Mouse (Mus musculus) left cerebral cortex, adult 11 months (tissue): ENCODE data around the gene Ptdss2.

ENCODE experiments used
- DNase-seq: peaks from one replicate; pipeline ENCODE4 v3.0.0; 2022; ENCODE audit warnings: low spot score

The Ptdss2 gene

DNA sequence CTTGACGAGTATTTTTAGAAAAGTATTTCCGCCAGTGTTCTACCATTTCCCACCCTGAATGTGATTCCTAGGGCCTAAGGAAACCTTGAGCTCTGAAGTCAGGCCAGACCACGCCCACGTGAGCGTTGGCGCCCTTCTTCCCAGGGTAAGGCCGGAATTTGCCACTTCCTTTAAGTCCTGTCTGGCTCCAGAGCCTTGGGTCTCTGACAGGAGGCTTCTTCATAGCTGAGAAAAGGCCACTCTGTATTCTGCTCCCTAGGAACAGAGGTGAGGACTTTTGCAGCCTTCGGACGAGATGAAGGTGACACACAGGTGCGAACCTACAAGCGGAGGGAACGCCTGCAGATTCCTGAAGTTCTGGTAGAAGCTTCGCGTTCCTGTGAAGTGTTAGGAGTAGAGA lies at the start of gene Ptdss2:
TSS of gene Ptdss2 (plus strand) at position 138 of the 400 bp plus-strand sequence.
- DNase-seq = no peak

DNA sequence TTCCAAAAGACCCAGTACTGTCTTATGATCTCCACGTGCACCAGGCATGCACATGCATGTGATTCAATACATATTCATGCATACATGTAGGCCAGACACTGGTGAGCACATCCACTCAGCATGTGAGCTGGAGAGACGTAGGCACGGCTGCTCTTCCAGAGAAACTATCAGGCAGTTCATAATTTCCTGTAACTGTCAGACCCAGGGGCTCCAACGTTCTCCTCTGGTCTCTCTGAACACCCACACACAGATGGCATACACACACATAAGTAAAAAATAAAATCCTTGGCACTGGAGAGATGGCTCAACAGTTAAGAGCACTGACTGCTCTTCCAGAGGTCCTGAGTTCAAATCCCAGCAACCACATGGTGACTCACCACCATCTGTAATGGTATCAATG lies 48.4 kb upstream of the Ptdss2 start:
- no peak for DNase-seq

DNA sequence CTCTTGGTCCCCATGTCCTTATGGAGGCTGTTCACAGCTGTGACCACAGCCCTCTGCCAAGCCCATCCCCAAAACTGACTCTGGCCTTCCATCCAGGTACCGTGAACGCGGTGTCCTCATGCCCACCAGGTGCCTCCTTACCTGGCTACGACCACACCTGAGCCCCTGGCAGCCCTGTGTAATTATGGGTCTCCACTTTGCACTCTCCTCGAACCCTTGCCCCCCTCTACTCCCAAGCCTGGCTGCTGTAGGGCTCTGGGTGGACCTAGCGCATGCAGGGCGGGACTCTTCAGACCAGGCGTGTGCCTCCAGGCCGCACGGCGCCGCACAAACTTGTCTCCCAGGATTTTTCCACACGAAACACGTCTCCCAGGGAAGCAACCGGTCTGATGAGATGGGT lies 44.3 kb upstream of the Ptdss2 start, which contains the start of gene Pkp3:
TSS of gene Pkp3 (plus strand) at position 378 of the 400 bp plus-strand sequence.
- no peak for DNase-seq

DNA sequence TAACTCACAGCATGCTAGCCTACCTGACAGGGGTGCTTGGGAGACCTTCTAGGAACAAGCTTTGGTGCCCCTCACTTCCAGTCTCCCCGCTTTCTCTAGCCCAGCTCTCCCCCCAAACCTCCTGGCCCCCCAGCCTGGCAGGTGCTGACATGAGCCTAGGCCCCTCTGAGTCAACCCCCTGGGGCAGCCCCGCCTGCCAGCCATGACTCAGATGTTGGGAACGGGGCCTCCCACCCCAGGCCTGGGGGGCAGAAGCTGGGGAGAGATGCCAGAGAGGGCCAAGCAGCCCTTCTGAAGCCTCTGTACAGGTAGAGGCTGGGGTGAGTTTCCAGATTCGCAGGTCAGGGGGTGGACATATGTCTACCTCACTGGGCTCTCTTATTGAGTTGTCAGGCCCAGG lies 43.3 kb upstream of the Ptdss2 start:
- no peak for DNase-seq

DNA sequence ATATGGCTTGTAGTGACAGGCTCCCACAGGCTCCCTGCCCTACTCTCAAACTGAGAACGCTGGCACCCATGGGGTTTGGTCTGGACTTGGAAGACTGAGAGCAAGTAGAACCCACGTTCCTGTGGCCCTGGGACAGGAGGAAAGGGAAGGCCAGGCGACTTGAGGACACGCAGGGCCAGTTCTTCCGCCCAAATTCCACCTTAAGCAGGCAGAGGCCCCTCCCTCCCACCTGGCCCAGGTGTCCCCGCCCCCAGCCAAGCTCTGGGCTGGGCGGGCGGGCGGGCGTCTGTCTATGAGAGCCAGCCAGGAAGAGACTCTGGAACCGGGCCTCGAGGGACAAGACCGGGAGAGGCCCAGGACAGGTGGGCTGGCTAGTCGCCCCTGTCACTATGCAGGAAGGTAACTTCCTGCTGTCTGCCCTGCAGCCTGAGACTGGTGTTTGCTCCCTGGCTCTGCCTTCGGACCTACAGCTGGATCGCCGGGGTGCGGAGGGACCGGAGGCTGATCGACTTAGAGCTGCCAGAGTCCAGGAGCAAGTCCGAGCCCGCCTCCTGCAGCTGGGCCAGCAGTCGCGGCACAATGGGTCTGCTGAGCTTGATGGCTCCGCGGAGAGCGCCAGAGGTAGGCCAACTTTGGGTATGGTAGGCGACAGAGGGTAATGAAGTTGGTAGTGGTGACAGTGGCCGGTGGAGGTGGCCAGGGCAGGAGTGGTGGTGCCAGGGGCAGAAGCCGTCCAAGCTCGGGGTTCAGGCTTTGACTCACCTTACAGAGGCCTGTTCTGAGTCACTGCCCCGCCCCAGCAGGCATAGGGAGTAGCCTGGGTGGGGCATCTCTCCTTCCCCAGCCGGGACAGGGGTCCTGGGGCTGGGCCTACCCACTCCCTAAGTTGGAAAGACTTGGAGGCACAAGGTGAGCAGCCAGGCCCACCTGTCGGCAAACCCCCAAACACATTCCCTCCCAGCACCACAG lies 42.4 kb upstream of the Ptdss2 start:
- DNase-seq = no peak

DNA sequence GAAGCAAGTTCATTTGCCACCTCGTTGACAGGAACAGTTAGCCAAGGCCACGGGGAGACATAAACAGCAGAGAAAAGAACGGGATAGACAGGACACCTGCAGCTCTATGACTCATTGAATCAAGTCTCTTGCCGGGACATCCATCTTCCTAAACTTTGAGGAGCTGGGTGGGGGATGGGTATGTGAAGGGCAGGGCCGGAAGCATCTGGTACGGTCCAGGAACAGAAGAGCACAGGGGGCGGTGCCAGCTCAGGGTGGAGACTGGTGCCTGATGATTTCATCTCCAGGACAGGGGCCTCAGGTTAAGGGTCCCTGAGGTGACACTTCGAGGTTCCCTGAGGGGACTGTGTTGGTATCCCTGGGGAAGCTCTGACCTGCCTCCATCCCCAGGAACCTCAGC lies 34.3 kb upstream of the Ptdss2 start:
- no peak for DNase-seq

DNA sequence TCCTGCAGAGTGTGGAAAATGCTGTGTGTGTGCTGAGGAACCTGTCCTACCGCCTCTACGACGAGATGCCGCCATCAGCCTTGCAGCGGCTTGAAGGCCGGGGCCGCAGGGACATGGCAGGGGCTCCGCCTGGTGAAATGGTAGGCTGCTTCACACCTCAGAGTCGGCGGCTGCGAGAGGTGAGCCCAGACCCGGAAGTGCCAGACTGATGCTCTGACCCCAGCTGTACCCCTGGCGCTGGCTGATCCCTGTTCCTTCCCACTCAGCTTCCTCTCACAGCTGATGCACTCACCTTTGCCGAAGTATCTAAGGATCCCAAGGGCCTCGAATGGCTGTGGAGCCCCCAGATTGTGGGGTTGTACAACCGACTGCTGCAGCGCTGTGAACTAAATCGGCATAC lies 33.7 kb upstream of the Ptdss2 start:
- DNase-seq = no peak

DNA sequence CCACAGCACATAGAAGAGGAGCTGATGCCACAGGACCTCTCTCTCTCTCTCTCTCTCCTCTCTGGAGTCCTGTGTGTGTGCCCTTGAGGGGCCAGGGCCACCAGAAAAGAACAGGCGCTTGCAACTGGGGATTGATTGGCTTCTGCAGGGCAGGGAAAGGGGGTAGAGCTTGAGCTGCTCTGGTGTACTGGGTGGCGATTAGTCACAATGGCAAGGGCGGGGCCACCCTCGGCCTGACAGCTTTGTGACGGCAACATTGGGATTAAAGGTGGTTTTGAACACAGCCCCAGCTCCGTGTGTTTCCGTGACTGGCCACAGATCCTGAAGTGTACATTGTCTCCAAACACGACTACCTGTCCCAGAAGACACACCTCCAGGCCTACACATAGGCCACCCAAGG lies 32.0 kb upstream of the Ptdss2 start:
- no peak for DNase-seq

DNA sequence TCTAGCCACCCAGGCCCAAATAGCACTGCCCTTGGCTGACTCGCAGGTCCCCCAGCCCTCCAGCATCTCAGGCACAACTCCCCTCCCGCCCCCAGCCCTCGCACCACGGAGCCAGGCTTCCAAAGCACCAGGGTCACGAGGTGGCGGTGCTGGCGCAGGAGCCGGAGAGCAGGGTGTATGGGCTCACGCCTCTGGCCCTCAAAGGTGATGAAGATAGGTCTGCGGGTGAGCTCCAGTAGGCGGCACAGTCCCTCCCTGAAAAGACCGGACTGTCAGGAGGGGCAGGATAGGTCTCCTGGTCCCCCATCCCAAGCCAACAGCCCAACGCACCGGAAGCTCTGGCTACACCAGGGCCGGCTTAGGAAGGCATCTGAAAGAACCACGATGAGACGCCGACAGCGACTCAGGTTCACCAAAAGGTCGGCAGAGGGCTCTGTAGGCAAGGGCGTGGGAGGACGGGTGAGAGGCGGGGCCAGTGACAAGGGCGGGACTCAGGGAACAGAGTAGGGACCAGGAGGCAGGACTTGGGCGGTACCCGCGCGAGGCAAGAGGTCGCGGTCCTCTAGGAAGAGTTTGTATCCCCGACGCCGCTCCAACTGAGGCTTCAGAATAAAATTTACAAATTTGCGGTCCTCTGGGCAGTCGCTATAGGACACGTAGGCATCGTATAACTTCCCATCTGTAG lies 30.0 kb upstream of the Ptdss2 start:
- no peak for DNase-seq

DNA sequence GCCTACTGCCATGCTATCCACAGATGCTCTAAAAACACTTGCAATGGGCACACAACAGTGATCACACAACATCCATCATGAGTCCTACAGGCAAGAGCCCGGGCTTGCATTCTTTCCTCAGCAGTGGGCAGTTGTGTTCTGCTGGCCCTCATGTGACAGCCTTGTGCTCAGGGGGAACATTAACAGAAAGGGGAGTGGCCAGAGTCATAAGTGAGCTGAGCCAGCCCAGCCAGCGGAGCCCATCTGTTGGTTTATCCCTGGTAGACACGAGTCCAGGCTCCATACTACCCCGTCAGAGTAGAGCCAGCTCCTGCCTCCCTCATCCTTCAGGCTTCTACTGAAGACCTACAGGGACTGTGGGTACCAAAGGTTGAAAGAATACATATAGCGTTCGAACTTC lies 28.2 kb upstream of the Ptdss2 start:
- no peak for DNase-seq

DNA sequence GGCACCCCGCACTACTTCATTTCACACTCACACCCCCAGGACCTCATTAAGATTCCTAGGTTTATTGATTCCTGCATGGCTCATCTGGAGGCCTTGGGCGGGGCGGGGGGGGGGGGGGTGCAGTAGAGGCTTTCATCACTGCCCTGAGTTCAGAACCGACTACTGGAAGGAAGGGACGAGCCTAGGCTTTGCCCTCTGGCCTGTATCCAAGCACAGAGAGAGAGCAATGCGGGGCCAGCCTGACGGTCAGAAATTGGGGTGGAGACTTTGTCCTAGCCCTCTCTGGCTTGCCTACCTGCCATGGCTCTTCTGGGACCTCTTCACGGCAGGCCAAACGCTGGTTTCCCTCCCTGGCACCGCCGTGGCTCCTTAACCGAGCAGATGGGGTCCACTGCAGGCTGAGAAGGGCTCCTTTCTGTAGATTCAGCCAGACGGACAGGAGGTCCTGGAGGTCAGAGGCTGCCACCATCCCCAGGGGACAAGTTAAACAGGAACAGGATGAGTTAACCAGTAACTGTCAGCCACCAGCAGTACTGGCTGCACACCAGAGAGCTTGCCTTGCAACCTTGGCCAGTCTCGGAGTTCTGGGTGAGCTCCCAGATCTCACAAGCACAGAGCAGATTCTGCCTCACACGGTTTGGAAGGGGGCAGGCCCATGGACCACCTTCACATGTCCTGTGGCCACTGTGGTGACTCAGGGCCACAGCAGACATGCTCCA lies 27.5 kb upstream of the Ptdss2 start:
- DNase-seq = no peak

DNA sequence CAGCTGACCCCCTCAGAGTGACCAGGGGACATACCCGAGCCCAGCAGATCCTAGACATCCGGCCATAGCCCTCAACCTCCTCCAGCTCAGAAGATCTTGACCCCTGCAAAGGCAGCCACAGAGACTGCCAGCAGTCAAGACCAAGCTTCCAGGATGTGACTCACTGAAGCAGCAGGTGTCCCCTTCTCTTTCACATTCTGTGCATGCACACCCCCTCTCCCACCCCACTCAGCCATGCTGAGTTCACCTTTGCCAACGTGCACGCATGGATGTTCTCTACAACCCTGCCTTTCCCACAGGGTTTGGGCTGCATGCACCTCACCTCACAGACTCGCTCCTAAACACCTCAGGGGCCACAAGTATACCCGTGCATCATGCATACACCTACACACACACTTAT lies 26.2 kb upstream of the Ptdss2 start:
- DNase-seq = no peak

DNA sequence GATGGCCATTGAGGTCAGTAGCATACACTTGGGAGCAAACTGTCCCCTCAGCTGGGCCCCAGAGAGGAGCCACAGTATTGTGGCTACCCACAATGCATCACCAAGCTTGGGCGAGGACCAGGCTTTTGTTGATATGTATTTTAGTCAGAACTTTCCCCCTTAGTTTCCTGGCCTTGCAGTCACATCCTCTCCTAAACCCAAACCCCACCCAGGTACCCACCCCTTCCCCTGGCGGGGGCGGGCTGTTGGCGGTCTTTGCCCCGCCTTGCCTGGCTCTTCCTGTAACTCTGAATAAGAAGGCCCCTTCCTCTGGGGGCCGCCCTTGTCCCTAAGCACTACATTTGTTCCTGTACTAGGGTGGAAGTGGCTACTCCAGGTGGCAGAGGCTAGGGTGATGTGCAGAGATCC lies 25.5 kb upstream of the Ptdss2 start:
- no peak for DNase-seq

DNA sequence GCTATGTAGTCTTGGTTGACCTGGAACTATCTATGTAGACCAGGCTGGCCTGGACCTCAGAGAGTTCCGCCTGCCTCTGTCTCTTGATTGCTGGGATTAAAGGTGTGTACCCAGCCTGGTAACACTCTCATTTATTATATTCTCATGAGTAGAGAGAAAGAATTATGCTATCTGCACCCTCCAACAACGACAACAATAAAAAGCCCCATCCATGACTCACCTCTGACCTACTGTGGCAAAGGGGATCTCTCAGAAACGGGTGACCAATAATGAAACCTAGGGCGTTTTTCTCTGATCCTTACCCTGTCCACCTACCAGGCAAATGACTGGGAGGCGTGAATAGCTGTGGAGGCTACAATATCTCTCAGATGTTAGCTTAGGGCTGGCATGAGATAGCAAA lies 25.0 kb upstream of the Ptdss2 start:
- DNase-seq = no peak

DNA sequence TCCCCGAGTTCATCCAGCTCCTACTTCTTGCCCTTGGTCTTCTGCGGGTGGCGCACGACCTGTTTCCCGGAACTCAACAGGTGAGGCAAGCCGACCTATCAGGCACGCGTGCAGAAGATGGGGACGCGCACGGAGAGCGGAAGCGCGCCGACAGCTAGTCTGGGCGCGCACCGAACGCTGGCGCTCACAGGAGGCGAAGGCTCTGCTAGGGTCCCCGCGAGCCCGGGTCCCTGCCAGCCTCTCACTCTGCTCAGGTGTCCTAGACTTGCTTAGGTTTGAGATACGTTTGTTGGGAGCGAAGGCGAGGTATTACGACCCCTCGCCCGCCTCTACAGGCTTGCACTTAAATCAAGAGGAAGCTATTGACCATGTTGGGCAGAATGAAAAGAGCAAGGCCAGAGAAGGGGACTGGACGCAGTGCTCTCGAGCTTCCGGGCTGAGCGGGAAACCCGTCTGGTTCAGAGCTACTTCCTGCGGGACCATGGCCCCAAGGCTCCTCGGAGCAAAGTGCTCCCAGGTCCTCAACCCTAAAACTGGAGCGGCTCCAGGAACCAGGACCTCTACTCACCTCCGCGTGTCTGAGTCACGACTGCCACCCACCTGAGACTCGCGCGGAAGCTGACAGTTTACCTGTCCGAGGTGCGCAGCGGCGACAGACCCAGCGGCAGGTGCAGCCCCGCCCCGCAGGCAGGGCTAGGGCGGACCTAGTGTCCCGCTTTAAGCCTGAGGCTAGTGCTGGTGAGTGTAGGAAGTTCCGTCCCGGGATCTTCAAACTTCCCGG lies 22.1 kb upstream of the Ptdss2 start, which contains the start of gene Sigirr:
TSS of gene Sigirr (minus strand) at position 662 of the 781 bp plus-strand sequence.
- no peak for DNase-seq

DNA sequence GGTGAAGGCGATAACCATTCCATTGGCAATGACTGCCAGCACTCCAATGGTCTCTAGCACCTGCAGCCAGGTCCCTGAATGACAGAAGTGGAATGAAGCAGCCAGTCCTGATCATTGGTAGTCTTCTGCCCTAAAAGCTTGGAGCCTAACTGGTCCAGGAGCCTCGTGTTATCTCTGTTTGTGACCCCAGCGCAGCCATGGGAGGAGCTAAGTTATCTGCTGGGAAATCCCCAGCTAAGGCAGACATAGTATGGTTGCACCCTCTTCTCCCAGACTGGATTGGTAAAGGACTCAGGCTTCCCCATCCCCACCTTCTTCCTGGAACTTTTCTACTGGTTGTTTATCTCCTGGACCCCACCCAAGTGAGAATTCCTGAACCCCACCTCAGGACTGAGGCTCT lies 19.0 kb upstream of the Ptdss2 start:
- DNase-seq = no peak

DNA sequence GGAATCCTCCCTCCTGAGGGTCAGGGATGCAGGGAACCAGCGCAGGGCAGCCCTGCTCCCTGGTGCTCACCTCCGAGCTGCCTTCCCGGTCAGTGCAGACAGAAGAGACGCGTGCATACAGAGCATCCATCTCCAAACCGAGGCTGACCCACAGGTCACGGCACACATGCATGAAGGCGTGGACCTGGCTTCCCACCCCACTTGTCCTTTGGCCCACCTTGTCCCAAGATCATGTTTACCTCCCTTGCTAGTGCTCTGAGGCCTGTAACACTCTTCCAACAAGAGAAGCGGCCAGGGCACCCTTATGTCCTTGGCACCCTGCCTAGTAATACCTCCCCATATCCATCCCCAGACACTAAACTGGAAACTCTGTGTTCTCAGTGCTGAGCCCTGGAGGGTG lies 6.3 kb upstream of the Ptdss2 start:
- DNase-seq = no peak

DNA sequence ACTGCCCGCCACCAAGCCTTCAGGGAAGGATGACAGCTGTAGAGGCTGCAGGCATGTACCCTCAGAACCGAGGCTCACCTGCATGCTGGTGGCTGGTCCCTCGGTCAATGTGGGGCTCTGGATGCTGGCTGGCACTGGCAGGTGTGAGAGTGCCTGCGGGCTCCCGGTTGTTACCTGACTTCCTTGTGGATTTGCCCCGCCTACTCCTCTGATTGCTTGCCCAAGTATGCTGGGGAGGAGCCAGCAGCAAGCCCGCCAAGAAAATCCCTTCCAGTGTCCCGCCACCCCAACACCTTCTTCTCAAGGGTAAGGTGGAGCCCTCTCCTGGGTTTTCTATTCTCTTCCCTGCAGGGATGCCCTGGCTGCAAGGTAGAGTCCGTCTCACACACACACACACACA lies 4.5 kb upstream of the Ptdss2 start, which contains the start of gene Ano9:
TSS of gene Ano9 (minus strand) at position 171 of the 400 bp plus-strand sequence.
- DNase-seq = no peak

DNA sequence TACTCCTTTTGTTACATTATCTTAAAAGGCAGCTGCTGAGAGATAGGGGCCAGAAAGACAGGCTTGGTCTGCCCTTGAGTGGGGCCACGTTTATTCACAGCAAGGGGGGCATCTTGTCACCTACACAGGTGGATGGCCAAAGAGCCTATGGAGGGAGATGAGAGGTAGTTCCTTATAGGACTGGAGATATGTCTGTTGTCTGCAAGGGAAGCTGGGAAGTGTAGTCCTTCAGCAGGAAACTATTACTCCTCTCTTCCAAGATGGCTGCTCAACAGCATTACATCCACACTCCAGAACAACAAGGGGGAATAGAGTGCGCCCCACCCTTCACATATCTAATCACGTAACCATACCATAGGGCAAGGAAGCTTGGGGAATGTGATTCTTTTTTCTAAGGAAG lies 2.7 kb upstream of the Ptdss2 start:
- DNase-seq = no peak

DNA sequence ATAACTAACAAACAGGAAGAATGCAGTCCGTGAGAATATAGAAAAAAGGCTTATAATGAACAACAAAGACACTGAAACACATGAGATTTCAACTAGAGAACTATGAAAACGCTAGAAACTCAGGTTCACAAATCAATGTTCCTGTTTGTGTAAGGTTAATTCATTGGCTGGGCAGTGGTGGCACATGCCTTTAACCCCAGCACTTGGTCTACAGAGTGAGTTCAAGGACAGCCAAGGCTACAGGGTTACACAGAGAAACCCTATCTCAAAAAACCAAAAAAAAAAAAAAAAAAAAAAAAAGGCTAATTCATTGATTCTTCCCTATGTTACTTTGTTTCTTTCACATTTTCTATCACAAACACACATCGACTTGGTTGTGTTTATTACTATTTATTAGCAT lies 1.6 kb upstream of the Ptdss2 start:
- DNase-seq = no peak

DNA sequence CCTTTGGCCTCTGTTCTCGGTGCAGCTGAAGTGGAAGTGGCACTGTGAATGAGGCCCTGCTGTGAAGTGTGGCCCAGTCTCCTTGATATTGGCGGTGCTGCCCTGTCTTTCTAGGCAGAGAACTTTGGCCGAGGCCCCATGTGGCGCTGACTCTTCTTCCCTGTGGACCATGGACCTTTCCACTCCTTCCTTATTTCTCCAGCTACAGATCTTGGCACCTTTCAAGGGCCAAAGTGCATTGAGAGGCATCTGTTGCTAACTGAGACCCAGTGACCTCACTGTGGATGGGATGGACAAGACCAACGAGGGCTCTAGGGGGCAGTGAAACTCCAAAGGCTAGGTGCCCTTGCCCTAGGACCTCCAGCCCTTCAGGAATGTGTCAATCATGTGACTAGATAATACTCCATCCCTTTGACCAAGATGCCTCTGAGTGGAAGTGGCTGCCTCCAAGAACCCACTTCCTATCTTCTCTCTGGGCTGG lies 1.1 kb upstream of the Ptdss2 start:
- no peak for DNase-seq
